7 mouse cellular contexts compared by ENCODE assay signal in genomic region chr11:87404876-87405275, GRCm38 (mm10). TPM values are rescaled to one million over a fixed set of nuclear protein-coding genes. Genes with fewer than 3 reads are reported as not detected.
DNase-seq lines count a peak whose midpoint lies in the region; ATAC-seq and TF ChIP-seq lines count a peak whose summit lies in the region.

Gene Rad51c (minus strand): TSS chr11:87404954.
Gene Tex14 (plus strand): TSS chr11:87405065.

- H3K9ac ChIP-seq in forebrain, embryonic 15.5 days (replicated peaks) = peak within 1 kb of the TSS; percentile 60
- H3K9ac ChIP-seq in midbrain, postnatal 0 days (replicated peaks; ENCODE audit: low read length, poor library complexity, severe bottlenecking) = peak within 1 kb of the TSS; percentile 70

- H3K4me2 ChIP-seq in forebrain, embryonic 15.5 days (replicated peaks) = peak within 1 kb of the TSS; percentile 48
- H3K4me2 ChIP-seq in midbrain, postnatal 0 days (ENCODE audit: low read depth, low read length, poor library complexity, severe bottlenecking) = peak within 1 kb of the TSS; percentile 54

- peak within 1 kb of the TSS; percentile 85 for H3K27ac ChIP-seq in brown adipose tissue, adult 24 weeks (replicated peaks; ENCODE audit: low read depth, low read length)
- H3K27ac ChIP-seq in forebrain, embryonic 15.5 days (replicated peaks) = peak within 1 kb of the TSS; percentile 91
- peak within 1 kb of the TSS; percentile 91 for H3K27ac ChIP-seq in midbrain, postnatal 0 days (ENCODE audit: low read depth, low read length)

- no peaks in the 10 kb centered on the region for H3K4me1 ChIP-seq in lung, adult 2 months (ENCODE audit: control insufficient read depth, insufficient read depth, low read length)
- H3K4me1 ChIP-seq in brown adipose tissue, adult 24 weeks (ENCODE audit: control insufficient read depth, insufficient read depth, insufficient read length, low read length) = no peaks in the 10 kb centered on the region
- peaks cover 5% of the 10 kb centered on the region for H3K4me1 ChIP-seq in forebrain, embryonic 15.5 days
- peaks cover 3% of the 10 kb centered on the region; the same call in 1 of the 2 replicates for H3K4me1 ChIP-seq in midbrain, postnatal 0 days (ENCODE audit: insufficient read depth, low read length)

- no peaks in the 10 kb centered on the region for H3K9me3 ChIP-seq in forebrain, embryonic 15.5 days
- no peaks in the 10 kb centered on the region for H3K9me3 ChIP-seq in midbrain, postnatal 0 days (ENCODE audit: low read length)

- H3K4me3 ChIP-seq in lung, adult 2 months (replicated peaks; ENCODE audit: extremely low read depth, low read depth, low read length) = peak within 1 kb of the TSS; percentile 70
- H3K4me3 ChIP-seq in brown adipose tissue, adult 24 weeks (ENCODE audit: insufficient read depth, low read depth, low read length) = peak within 1 kb of the TSS; percentile 81
- H3K4me3 ChIP-seq in forebrain, embryonic 15.5 days = peak within 1 kb of the TSS; percentile 52
- peak within 1 kb of the TSS; percentile 58 for H3K4me3 ChIP-seq in midbrain, postnatal 0 days (ENCODE audit: low read depth, low read length)

- no peak for TF ChIP-seq CTCF in lung, adult 2 months (IDR thresholded peaks at IDR 0.05; ENCODE audit: insufficient read depth, low read length)
- no peak for TF ChIP-seq CTCF in midbrain, postnatal 0 days (IDR thresholded peaks at IDR 0.05)

- ATAC-seq in forebrain, embryonic 15.5 days (replicated peaks) = peak; percentile 44
- ATAC-seq in midbrain, postnatal 0 days (ENCODE audit: low FRiP score) = peak; percentile 53; the same call in 1 of the 2 replicates

- H3K27me3 ChIP-seq in forebrain, embryonic 15.5 days = no peaks in the 10 kb centered on the region
- H3K27me3 ChIP-seq in midbrain, postnatal 0 days (ENCODE audit: insufficient read depth, low read length) = no peaks in the 10 kb centered on the region

- 83% methylated on average over 27 of the region's 27 CpGs for WGBS in lung, adult 2 months
- WGBS in forebrain, embryonic 15.5 days = 84% methylated on average over 27 of the region's 27 CpGs
- WGBS in midbrain, postnatal 0 days = 73% methylated on average over 27 of the region's 27 CpGs

- no peak for TF ChIP-seq POLR2A in lung, adult 2 months (IDR thresholded peaks at IDR 0.05; ENCODE audit: borderline replicate concordance, extremely low read depth, low read depth, low read length)

- no peaks in the 10 kb centered on the region for H3K36me3 ChIP-seq in forebrain, embryonic 15.5 days
- H3K36me3 ChIP-seq in midbrain, postnatal 0 days (ENCODE audit: insufficient read depth, low read length) = no peaks in the 10 kb centered on the region

- no peak for DNase-seq in lung, adult 2 months
- DNase-seq in lung, postnatal 14 days = no peak
- DNase-seq in kidney, postnatal 10 days = peak; percentile 41
- DNase-seq in midbrain, postnatal 0 days (ENCODE audit: low spot score) = no peak
- DNase-seq in retina, postnatal 1 day = no peak

RNA-seq across cellular contexts. Expression of gene Rad51c, which starts in this region (rescaled TPM):
- polyA plus RNA-seq in lung, adult 2 months (2012; rRNA removed) = 0.36 and 0.44 TPM in 2 replicates
- polyA plus RNA-seq in brown adipose tissue, adult 24 weeks (2012; ENCODE audit: insufficient read depth, insufficient read length, missing spikeins) = 0.54 TPM in 1 of 2 replicates, not detected in the other
- polyA plus RNA-seq in forebrain, embryonic 15.5 days (2015; fragmentation: Nextera tagmentation; extraction: Ambion mirVana) = 6.6 and 7.2 TPM in 2 replicates
- total RNA-seq in midbrain, postnatal 0 days (2014; rRNA removed) = 2.0 and 2.4 TPM in 2 replicates
- polyA plus RNA-seq in midbrain, postnatal 0 days (2015; fragmentation: Nextera tagmentation; extraction: Ambion mirVana) = 1.8 and 2.1 TPM in 2 replicates

RNA-seq across cellular contexts. Expression of gene Tex14, which starts in this region (rescaled TPM):
- 0.39 and 0.45 TPM in 2 replicates for polyA plus RNA-seq in lung, adult 2 months (2012; rRNA removed)
- polyA plus RNA-seq in brown adipose tissue, adult 24 weeks (2012; ENCODE audit: insufficient read depth, insufficient read length, missing spikeins) = not detected in 2 replicates
- 0.31 TPM in 1 of 2 replicates, not detected in the other for polyA plus RNA-seq in forebrain, embryonic 15.5 days (2015; fragmentation: Nextera tagmentation; extraction: Ambion mirVana)
- total RNA-seq in midbrain, postnatal 0 days (2014; rRNA removed) = 0.66 and 4.0 TPM in 2 replicates
- 0.31 and 0.35 TPM in 2 replicates for polyA plus RNA-seq in midbrain, postnatal 0 days (2015; fragmentation: Nextera tagmentation; extraction: Ambion mirVana)
